Mouse (Mus musculus) gastrocnemius, postnatal 36 days (tissue): ENCODE results near the gene Rapgef3. TPM values are rescaled to one million over a fixed set of nuclear protein-coding genes. Genes with fewer than 3 reads are reported as not detected.

ENCODE experiments used
- DNase-seq, 2 experiments: peaks; one replicate each; pipeline ENCODE4 v3.0.0; 2022
- intact Hi-C: fragments of 180-260 bp; cut with DNase I; formaldehyde crosslinking; loops from one replicate; pipeline ENCODE4 v1.15.1; 2025
- total RNA-seq, 2 experiments: library from RNA; stranded (reverse); gene quantifications; 2 replicates each; pipeline ENCODE4 v1.2.3; 2021

The Rapgef3 gene
- total RNA-seq, 2 experiments from 2014 or later = 5.1 to 7.7 TPM

DNA sequence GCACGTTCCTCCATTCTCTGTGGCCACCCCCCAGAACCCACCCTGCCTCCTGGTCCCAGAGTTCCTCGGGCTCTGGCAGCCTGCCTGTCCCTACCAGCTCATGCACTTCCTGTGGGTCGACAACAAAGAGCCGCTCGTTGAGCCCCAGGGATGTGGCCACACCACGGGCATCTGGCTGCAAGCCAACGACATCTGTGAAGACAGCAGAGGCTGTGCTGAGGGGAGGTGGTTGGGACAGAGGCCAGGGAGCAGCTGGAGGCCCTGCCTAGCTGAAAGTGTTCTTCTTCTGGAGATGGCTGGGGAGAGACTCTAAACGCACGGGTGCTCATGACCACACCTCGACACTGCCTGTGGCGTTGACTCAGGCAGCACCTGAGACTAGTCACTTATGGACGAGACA is 17.1 kb downstream of the Rapgef3 start:
- DNase-seq = peak in 1 of 2 experiments; percentile 51
- intact Hi-C loops = no loop called here

DNA sequence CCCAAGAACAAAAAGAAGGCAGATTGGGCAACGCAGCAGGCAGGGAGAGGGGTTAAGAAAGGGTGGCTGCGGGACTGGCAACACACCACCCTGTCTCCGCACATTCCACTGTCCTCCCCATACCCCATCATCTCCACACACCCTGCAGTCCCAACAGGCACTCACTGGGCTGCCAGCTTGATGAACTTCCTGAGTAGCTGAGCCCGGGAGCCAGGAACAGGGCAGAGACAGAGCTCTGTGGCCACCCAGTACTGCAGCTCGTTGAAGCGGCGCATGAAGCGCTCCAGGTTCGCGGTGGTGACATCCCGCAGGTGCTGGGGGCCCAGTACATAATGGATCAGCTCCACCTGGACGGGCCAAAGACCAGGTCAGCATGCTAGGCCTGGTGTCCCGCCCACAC is 17.9 kb downstream of the Rapgef3 start:
- intact Hi-C loops = no loop called here
- DNase-seq = no peak

- intact Hi-C loops = no loop called here
Measured at GRCm38 (mm10) chr15:97749397-97749796, 18.4 kb downstream of the Rapgef3 start.

GRCm38 (mm10) chr15:97748964-97749363 is 18.8 kb downstream of the Rapgef3 start:
- intact Hi-C loops = no loop called here
- DNase-seq = no peak

More at GRCm38 (mm10) chr15:97749397-97749796, 18.4 kb downstream of the Rapgef3 start:
- DNase-seq = no peak

DNA sequence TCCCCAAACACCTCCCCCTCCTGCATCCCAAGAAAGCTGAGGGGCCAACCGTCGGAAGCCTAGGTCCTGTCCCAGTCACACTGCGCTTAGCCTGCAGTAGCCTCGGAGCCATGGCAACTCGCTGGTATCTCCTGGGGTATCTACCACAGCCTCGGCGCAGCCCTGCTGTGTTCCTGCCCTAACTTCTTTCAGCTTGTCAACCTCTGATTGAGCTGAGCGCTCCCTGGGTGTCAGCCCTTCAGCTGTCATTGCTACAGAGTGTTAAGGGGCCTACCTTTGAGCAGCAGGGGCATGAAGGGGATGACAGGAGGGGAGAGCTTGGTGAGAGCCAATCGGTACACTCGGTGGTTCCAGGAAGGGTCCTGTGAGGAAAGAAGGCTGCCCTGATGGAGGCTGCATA is 19.5 kb downstream of the Rapgef3 start:
- intact Hi-C loops = no loop called here

DNA sequence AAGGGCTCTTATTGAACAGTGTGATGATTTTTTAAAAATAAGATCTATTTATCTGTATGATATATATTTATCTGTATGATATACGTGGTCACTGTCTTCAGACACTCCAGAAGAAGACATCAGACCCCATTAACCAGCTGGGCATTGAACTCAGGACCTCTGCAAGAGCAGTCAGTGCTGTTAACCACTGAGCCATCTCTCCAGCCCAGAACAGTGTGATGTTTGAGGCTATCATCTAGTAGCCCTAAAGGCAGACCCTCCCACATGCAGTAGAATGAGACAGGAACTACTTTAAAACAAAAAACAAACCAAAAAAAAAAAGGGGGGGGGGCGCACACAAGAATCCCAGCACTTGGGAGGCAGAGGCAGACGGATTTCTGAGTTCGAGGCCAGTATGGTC is 20.3 kb downstream of the Rapgef3 start:
- DNase-seq = no peak
- intact Hi-C loops = no loop called here

More for the DNA sequence above, 19.5 kb downstream of the Rapgef3 start:
- DNase-seq = no peak

DNA sequence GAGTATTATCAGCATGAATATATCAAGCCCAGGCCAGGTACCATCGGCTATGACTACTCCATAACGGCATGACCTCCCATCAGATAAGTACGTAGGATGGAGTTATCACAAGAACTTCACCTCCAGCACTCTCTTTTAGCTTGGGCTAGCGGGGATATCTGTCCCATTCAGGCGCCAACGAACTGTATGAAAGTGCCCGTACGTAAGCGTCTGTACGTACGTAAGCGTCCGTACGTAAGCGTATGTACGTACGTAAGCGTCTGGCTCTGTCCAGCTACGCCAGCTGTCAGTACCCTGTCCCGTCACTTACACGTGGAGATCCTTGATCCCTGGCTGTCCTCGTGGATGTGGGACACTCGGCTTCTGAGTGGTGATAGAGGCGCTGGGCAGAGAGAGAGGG is 21.0 kb downstream of the Rapgef3 start:
- intact Hi-C loops = no loop called here

GRCm38 (mm10) chr15:97746278-97746677 is 21.5 kb downstream of the Rapgef3 start:
- no peak for DNase-seq
- intact Hi-C loops = no loop called here

More for the DNA sequence above, 21.0 kb downstream of the Rapgef3 start:
- DNase-seq = no peak

DNA sequence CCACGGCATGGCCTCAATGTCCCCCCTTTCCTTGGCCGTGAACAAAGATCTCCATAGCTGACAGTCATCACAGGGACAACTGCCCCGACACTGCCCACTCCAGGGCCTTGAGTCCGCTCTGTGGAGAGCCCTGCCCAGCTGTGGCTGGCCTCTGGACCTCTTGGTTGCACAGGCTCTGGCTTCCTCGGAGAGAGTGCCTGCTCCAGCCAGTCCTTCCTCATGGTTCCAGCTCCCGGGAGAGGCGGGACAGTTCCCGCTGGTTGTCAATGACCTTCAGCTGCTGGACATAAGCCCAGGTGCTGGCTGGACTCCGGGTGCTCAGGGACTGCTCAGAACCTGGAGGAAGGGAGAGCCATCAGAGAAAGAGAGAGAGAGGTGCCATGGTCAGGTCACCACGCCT is 22.4 kb downstream of the Rapgef3 start:
- DNase-seq = peak; percentile 56 to 66
- intact Hi-C loops = no loop called here

DNA sequence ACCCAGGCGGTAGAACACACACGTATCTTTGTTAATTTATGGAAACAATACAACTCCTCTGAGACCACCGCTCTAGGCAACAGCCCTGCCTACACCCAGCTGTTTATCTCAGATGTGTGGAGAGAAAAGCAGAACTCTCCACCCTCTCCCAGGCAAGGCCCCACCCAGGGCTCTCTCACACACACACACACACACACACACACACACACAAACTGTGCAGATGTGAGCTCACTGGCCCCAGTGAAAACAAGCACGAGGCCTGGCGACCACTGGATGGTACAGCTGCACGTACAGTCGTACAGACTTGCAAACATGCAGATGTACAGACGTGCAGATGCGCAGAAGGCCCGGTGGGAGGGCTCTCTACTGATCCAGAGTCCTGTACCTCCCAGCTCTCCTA is 22.8 kb downstream of the Rapgef3 start:
- DNase-seq = no peak
- intact Hi-C loops = no loop called here

DNA sequence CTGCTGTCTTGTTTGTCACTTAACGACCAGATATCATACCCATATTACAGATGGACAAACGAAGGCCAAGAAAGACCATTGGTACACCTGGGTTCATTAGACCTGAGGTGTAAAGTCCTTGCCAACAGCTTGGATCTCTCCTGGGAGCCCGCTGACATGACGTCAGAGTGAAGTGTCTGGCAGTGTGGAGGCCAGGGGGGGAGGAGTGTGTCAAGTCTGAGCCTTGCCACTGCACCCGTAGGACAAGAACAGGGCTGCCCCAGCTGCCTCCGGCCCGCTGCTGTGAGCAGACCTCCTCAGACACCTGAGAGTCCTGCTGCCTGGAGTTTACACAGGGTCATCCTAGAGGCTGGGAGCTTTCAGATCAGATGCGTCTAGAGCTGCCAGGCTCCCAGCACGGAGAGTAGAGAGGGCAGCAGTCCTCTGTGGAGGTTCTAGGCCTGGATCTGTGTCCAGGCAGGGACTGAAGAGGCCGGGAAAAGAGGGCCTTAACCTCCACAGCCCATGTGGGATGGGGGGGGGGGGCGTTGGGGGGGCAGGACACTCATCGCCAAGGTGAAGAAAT is 23.7 kb downstream of the Rapgef3 start:
- DNase-seq = no peak
- intact Hi-C loops = no loop called here

DNA sequence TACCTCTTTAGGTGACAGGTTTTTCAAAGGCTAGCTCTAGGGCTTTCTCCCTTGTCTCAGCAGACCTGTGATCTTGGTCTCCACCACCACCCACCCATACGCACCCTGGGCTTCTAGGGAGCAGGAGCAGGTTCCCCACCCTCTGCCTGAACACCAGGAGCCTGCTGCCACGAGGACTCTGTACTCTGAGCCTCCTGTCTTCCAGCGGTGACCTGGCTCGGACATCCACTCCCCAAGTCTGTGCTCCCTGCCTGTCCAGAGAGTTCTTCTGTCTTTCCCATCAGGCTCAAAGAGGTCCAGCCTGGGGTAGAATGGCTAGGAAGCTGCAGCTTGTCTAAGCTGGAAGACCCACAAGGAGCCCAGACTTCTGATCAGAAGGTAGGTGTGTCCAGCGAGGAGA is 24.6 kb downstream of the Rapgef3 start:
- intact Hi-C loops = no loop called here
- no peak for DNase-seq

- DNase-seq = no peak
- intact Hi-C loops = no loop called here
Measured at GRCm38 (mm10) chr15:97742600-97742999, 25.2 kb downstream of the Rapgef3 start.

DNA sequence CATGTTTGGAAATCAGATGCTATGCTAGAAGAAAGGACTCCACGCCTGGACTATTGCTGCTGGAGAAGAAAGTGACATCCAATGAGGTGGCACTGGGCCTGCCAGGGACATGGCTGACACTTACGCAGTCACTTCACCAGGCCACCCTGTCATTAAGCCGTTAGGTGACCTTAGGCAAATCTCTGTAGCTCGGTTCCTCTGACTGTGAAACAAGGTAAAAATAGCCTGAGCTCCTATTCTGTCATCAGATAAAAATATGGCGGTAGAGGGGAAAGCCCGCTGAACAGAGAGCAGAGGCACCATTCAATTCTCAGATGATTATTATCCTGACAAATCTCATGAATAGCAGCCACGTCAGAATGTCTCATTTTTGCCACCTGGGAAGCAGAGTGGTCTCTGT is 25.7 kb downstream of the Rapgef3 start:
- DNase-seq = no peak

GRCm38 (mm10) chr15:97741662-97742061 is 26.1 kb downstream of the Rapgef3 start:
- intact Hi-C loops = no loop called here
- no peak for DNase-seq

More for the DNA sequence above, 25.7 kb downstream of the Rapgef3 start:
- intact Hi-C loops = no loop called here

DNA sequence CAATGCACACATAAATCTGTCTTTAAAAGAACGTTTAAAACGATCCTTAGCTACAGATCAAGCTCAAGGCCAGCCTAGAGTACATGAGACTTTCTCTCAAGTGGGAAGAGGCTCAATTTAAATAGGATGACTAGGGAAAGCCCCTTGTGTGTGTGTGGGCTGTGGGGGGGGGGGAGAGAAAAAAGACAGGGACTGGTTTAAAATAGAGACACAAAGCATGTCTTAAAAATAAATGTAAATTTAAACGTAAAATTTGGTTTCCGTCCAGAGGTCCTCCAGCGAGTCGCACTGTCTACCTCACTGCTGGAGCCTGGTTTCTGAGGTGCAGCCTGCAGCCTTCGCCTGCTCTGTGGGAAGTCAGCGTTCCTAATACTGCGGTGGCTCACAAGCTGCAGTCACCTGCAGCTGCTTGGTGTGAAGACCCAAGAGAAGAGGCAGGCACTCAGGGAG is 27.5 kb downstream of the Rapgef3 start:
- intact Hi-C loops = no loop called here
- DNase-seq = no peak

GRCm38 (mm10) chr15:97738923-97739322 is 28.8 kb downstream of the Rapgef3 start:
- intact Hi-C loops = no loop called here
- no peak for DNase-seq

DNA sequence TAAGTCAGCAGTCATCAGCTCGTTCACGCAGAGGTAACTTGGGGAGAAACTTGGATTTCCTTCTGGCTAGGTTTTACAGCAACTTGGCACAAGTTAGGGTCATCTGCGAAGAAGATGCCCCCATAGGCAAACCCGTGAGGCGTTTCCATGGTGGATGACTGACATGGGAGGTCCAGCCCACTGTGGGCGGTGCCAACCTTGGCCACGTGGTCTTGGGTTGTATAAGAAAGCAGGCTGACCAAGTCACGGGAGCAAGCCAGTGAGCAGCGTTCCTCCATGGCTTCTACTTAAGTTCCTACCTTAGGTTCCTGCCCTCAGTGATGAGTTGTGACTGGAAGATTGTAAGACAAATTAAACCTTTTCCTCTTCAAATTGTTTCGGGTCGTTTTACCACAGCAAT is 35.8 kb downstream of the Rapgef3 start:
- intact Hi-C loops = no loop called here
- DNase-seq = no peak

GRCm38 (mm10) chr15:97731111-97731510 is 36.7 kb downstream of the Rapgef3 start, which contains the start of gene Endou:
Gene Endou, minus strand, starts transcription at chr15:97731339.
- intact Hi-C loops = no loop called here
- no peak for DNase-seq

GRCm38 (mm10) chr15:97730365-97730764 is 37.4 kb downstream of the Rapgef3 start:
- no peak for DNase-seq
- intact Hi-C loops = no loop called here

DNA sequence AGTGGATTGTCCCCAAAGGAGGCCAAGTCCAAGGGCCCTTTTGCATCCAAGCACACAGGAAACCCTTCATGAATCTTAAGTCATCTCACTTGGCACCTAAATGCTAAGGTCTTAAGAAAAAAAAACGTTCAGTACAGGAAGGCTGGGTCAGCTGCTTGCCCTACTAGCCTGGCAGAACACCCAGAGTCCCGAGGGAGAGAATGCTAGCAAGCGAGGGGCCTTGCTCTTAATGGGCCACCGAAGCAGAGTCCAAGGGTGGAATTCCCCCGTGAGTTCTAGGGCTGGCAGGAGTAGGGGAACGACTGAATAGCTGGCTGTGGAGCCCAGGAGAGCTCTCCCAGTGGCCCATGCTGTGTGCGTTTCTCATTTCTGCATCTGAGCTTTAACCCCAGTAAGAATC is 39.0 kb downstream of the Rapgef3 start:
- intact Hi-C loops = no loop called here
- DNase-seq = peak in 1 of 2 experiments; percentile 41

DNA sequence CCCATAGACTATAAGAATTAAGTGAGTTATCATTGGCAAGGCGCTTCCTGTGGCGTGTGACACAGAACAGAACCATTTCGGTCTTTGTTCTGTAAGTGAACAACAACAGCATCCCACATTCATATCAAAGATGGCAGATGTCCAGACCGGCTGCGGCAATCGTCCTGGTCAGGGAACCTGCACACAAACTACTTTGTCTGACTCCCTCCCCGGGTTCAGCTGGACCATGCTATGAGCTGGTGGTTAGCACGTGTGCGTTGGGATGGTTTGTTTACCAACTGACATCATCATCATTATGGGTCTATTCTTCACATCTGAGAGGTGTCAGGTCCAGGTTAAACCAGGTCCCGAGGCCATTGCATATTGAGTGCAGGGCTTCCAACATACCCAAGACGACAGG is 39.4 kb downstream of the Rapgef3 start:
- intact Hi-C loops = no loop called here

DNA sequence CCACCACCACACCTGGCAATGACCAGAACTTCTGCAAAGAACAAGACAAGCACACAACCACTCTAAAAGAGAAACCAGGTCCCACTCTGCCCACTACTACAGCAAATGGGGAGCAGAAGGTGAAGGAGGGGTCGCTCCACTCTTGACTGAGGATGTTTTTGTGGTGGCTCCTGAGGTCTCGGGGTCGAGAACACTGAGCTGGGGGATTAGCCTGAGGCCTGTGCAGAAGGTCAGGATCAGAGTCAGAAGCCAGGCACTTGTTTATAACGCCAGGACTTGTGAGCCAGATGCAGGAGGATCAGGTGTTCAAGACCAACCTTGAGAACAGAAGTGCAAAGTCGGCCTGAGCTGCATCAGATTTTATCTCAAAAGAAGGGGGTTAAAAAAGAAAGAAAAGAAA is 40.3 kb downstream of the Rapgef3 start:
- no peak for DNase-seq
- intact Hi-C loops = no loop called here

More for the DNA sequence above, 39.4 kb downstream of the Rapgef3 start:
- no peak for DNase-seq
